Mouse (Mus musculus): Measurements from ENCODE around the gene Gpd1l. TPM values are rescaled to one million over a fixed set of nuclear protein-coding genes. Genes with fewer than 3 reads are reported as not detected.

The Gpd1l gene
- polyA plus RNA-seq, 1 experiment from 2014 or later: 12.0 TPM

DNA sequence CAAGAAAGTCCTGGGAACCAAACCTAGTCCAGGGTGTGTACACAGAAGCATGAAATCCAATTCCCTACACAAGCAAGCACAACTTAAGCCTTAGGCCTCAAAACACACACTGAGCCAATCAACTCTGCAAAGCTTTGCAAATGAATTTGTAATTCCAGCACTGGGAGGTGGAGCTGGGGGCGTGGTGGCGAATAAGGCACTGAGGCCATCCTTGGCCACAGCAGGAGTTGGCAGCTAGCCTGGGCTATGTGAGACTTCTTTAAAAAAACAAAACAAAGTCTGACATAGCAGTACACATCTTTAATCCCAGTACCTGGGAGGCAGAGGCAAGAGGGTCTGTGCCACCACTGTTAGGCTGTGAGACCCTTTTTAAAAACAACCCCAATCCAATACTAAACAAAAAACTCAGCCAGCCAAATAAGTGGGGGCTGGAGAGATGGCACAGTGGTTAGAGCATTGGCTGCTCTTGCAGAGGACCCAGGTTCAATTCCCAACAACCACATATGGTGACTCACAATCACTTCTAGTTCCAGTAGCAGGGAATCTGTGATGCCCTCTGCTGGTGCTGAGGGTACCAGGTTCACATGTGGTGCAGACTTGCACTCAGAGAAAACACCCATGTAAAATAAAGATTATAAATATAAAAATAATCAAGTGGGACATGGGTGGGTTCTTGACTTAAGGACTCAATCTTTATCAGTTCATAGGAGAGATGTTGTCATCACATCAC, 12.3 kb downstream of the Gpd1l start:
- H3K4me3 ChIP-seq (ENCODE audit: low read depth, low read length): no peak overlapping the region
- no peaks in the 10 kb centered on the region for H3K9me3 ChIP-seq (ENCODE audit: control insufficient read depth, low read length)
- WGBS: 97% methylated on average over 2 of the region's 2 CpGs
- no peaks in the 10 kb centered on the region for H3K4me1 ChIP-seq (ENCODE audit: control insufficient read depth, insufficient read depth, low read length)
- no peak overlapping the region for H3K27ac ChIP-seq (ENCODE audit: low read depth, low read length)
- no peaks in the 10 kb centered on the region for H3K27me3 ChIP-seq (ENCODE audit: control insufficient read depth, insufficient read depth, low read length)
- H3K9ac ChIP-seq (ENCODE audit: low read length): no peak overlapping the region
- no peaks in the 10 kb centered on the region for H3K36me3 ChIP-seq (ENCODE audit: control insufficient read depth, insufficient read depth, low read length)
- ATAC-seq (ENCODE audit: insufficient read depth, low FRiP score, low TSS enrichment) (no peak), DNase-seq (ENCODE audit: low spot score) (no peak)
- H3K4me2 ChIP-seq (ENCODE audit: low read depth): no peak overlapping the region

DNA sequence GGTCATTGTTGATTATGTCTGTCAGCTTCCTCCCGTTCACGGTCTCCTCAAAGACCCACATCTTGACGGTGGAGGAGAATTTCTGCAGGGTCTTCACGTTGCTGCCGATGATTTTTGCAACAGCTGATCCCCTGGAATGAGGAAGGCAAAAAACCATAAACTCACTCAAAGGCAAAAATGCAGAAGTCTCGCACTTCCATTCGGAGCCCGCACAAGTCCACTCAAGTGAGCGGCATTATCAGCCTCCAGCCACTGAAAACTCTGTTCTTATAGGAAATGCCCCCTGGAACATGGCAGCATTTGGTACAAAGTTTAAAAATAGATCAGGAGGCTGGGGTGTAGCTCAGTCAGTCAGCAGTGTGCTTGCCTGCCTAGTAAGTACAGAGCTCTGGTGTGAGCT, 13.2 kb downstream of the Gpd1l start:
- ATAC-seq (ENCODE audit: insufficient read depth, low FRiP score, low TSS enrichment): no peak
- no peak for DNase-seq (ENCODE audit: low spot score)
- H3K4me2 ChIP-seq (ENCODE audit: low read depth): no peak overlapping the region
- no peak overlapping the region for H3K27ac ChIP-seq (ENCODE audit: low read depth, low read length)
- H3K4me1 ChIP-seq (ENCODE audit: control insufficient read depth, insufficient read depth, low read length): no peaks in the 10 kb centered on the region
- H3K9ac ChIP-seq (ENCODE audit: low read length): no peak overlapping the region
- WGBS: 92% methylated on average over 9 of the region's 9 CpGs
- no peaks in the 10 kb centered on the region for H3K9me3 ChIP-seq (ENCODE audit: control insufficient read depth, low read length)
- no peaks in the 10 kb centered on the region for H3K36me3 ChIP-seq (ENCODE audit: control insufficient read depth, insufficient read depth, low read length)
- H3K27me3 ChIP-seq (ENCODE audit: control insufficient read depth, insufficient read depth, low read length): no peaks in the 10 kb centered on the region
- H3K4me3 ChIP-seq (ENCODE audit: low read depth, low read length): no peak overlapping the region

DNA sequence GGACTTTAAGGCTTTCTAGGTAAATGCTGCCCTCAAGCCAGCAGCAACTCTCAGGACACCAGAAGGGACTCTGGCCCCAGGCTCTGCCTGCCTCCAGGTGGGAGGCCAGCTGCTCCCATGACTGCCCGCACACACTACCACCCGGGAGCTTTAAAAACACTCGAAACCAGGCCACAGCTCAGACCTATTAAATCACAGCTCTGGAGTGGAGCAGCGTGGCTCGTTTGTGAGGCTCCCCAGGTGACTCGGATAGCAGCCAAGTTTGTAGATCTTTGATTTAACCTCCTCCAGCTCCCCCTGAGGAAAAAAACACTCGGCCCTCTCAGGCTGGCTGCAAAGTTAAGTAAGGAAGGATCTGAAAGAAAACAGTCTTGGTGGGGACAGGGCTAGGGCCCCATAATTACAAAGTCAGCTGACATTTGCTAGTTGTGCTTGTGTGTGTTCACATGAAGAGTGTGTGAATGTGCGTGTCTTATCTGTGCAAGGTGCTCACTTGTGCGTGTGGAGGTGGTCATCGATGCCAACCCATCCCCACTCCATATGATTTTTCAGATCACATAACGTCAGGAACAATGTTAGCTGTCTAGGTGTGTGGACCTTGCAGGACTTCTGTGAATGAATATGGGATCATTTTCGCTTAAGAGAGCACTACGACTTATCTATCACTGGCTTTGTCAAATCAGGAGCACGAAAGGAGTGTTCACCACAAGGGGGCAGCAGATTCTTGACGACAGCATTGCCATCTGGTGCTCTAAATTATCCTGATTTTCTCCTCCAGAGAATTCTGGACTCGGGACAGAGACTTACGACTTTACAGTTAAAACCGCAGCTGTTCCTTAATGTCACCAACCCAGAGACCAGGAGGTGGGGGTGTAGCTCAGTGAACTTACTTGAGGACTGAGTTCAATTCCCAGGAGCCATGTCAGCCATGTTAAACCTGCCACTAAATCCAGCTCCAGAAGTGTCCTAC, 20.8 kb downstream of the Gpd1l start:
- ATAC-seq (ENCODE audit: insufficient read depth, low FRiP score, low TSS enrichment) (peak; percentile 55; the same call in 1 of the 2 replicates), DNase-seq (ENCODE audit: low spot score) (peak; percentile 79)
- 50% methylated on average over 18 of the region's 18 CpGs for WGBS
- H3K9ac ChIP-seq (ENCODE audit: low read length): no peak overlapping the region
- no peak overlapping the region for H3K4me2 ChIP-seq (ENCODE audit: low read depth)
- H3K9me3 ChIP-seq (ENCODE audit: control insufficient read depth, low read length): no peaks in the 10 kb centered on the region
- H3K36me3 ChIP-seq (ENCODE audit: control insufficient read depth, insufficient read depth, low read length): no peaks in the 10 kb centered on the region
- H3K4me1 ChIP-seq (ENCODE audit: control insufficient read depth, insufficient read depth, low read length): no peaks in the 10 kb centered on the region
- no peak overlapping the region for H3K27ac ChIP-seq (ENCODE audit: low read depth, low read length)
- no peaks in the 10 kb centered on the region for H3K27me3 ChIP-seq (ENCODE audit: control insufficient read depth, insufficient read depth, low read length)
- no peak overlapping the region for H3K4me3 ChIP-seq (ENCODE audit: low read depth, low read length)

DNA sequence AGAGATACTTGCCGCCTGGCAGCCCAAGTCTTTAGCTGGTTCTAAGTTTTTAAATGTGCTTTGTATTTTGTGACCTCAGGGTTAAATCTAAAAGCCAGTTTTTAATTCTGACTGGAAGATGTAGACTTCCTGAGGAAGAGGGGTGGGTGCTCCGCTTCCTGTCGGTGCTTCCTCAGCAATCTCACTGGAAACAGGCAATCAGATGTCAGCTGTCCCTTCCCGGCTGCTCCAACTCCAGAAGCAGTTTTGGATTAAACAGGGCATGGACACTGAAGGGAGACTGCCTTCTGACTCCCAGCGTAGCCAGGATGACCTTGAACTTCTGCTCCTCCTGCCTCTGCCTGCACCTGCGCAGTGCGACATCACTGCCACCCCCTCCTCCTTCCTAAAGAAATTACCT, 26.3 kb downstream of the Gpd1l start:
- Histone ChIP-seq H3K9me3 (ENCODE audit: control insufficient read depth, low read length) (no peaks in the 10 kb centered on the region), H3K4me1 (ENCODE audit: control insufficient read depth, insufficient read depth, low read length) (no peaks in the 10 kb centered on the region), H3K4me2 (ENCODE audit: low read depth) (no peak overlapping the region), H3K27me3 (ENCODE audit: control insufficient read depth, insufficient read depth, low read length) (no peaks in the 10 kb centered on the region), H3K4me3 (ENCODE audit: low read depth, low read length) (no peak overlapping the region), H3K36me3 (ENCODE audit: control insufficient read depth, insufficient read depth, low read length) (no peaks in the 10 kb centered on the region), H3K27ac (ENCODE audit: low read depth, low read length) (no peak overlapping the region), H3K9ac (ENCODE audit: low read length) (no peak overlapping the region)
- DNase-seq (ENCODE audit: low spot score) (no peak), ATAC-seq (ENCODE audit: insufficient read depth, low FRiP score, low TSS enrichment) (no peak)
- WGBS: 73% methylated on average over 7 of the region's 7 CpGs

DNA sequence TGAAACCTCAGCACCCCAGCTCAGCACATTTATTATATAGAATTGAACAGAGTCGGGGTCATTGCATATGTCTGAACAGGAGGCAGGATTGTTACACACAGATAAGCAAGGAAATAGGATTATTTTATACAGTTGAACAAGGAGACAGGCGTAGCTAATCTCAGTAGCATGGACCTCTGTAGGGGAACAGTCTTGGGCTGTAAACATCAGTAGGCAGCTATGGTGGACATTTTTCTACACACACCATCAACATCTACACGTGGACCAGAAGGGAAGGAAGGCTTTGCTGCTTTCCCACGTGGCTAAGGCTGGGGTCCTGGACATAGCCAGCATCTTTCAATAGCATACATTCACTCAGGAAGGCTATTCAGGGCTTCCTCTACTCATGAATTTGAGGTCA, 37.9 kb downstream of the Gpd1l start:
- Histone ChIP-seq H3K27me3 (ENCODE audit: control insufficient read depth, insufficient read depth, low read length) (no peaks in the 10 kb centered on the region), H3K4me2 (ENCODE audit: low read depth) (no peak overlapping the region), H3K27ac (ENCODE audit: low read depth, low read length) (no peak overlapping the region), H3K9ac (ENCODE audit: low read length) (no peak overlapping the region), H3K9me3 (ENCODE audit: control insufficient read depth, low read length) (no peaks in the 10 kb centered on the region; the same call in 1 of the 2 replicates), H3K36me3 (ENCODE audit: control insufficient read depth, insufficient read depth, low read length) (no peaks in the 10 kb centered on the region), H3K4me1 (ENCODE audit: control insufficient read depth, insufficient read depth, low read length) (no peaks in the 10 kb centered on the region), H3K4me3 (ENCODE audit: low read depth, low read length) (no peak overlapping the region)
- ATAC-seq (ENCODE audit: insufficient read depth, low FRiP score, low TSS enrichment): no peak
- 80% methylated on average over 4 of the region's 4 CpGs for WGBS
- no peak for DNase-seq (ENCODE audit: low spot score)

DNA sequence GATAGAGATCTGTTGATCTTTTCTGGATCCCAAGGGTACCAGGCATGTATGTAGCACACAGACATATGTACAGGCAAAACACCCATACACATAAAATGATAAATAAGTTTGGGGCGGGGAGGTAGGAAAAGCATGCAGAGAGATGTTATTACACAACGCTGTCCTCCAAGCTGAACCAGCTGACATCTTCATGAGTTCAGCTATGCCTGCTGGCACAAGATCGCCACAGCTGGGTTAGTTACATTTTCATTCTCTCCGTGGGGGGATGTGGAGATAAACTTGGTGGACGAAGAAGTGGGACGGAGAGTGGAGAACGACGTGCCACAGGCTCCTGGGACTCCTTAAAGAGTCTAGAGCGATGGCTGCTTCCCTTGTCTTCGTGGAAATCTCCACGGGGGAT, 40.8 kb downstream of the Gpd1l start:
- H3K36me3 ChIP-seq (ENCODE audit: control insufficient read depth, insufficient read depth, low read length): no peaks in the 10 kb centered on the region
- H3K9ac ChIP-seq (ENCODE audit: low read length): no peak overlapping the region
- 89% methylated on average over 11 of the region's 11 CpGs for whole genome bisulfite sequencing
- H3K9me3 ChIP-seq (ENCODE audit: control insufficient read depth, low read length): no peaks in the 10 kb centered on the region; the same call in 1 of the 2 replicates
- H3K27me3 ChIP-seq (ENCODE audit: control insufficient read depth, insufficient read depth, low read length): no peaks in the 10 kb centered on the region
- H3K4me1 ChIP-seq (ENCODE audit: control insufficient read depth, insufficient read depth, low read length): no peaks in the 10 kb centered on the region
- H3K4me2 ChIP-seq (ENCODE audit: low read depth): no peak overlapping the region
- no peak overlapping the region for H3K27ac ChIP-seq (ENCODE audit: low read depth, low read length)
- H3K4me3 ChIP-seq (ENCODE audit: low read depth, low read length): no peak overlapping the region
- DNase-seq (ENCODE audit: low spot score) (no peak), ATAC-seq (ENCODE audit: insufficient read depth, low FRiP score, low TSS enrichment) (no peak)

DNA sequence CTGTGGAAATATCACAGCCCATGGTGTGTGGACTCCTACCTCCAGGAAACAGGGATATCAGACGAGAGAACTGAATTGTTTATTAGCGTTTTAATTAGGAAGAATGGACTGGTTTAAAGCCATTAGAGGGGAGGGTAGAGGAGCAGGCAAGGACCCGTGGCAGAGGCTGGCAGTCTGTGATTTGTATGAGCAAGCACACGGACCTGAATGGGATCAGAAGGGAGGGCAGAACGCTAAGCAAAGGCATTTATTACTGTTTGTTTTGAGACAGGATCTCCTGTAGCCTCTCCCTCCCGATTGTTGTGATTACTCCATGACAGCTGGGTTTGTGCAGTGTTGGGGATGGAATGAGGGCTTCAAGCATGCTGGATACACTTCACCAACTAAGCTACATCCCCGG, 43.4 kb downstream of the Gpd1l start:
- H3K9me3 ChIP-seq (ENCODE audit: control insufficient read depth, low read length): no peaks in the 10 kb centered on the region; the same call in 1 of the 2 replicates

DNA sequence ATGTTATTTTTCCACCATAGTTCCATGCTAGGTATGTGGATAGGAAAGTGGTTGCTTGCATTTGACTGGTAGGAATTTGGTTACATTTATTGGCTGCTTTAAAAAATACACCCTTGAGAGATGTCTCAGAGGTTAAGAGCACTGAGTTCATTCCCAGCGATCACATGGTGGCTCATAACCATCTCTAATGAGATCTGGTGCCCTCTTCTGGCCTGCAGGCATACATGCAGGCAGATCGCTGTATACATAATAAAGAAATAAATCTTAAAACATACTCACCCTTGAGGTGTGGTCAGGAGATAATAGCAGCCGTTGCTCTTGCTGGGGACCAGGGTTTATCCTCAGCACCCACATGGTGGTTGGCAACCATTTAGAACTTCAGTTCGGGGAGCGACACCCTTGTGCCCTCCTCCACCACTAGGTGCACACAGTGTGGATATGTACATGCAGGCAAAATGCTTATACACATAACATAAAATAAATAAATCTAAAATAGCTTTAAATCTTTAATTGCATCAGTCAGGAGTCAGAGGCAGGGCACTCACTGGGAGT, 44.9 kb downstream of the Gpd1l start:
- WGBS: 88% methylated on average over 5 of the region's 5 CpGs
- Histone ChIP-seq H3K36me3 (ENCODE audit: control insufficient read depth, insufficient read depth, low read length) (no peaks in the 10 kb centered on the region), H3K9me3 (ENCODE audit: control insufficient read depth, low read length) (no peaks in the 10 kb centered on the region), H3K4me2 (ENCODE audit: low read depth) (no peak overlapping the region), H3K27me3 (ENCODE audit: control insufficient read depth, insufficient read depth, low read length) (no peaks in the 10 kb centered on the region), H3K9ac (ENCODE audit: low read length) (no peak overlapping the region), H3K4me1 (ENCODE audit: control insufficient read depth, insufficient read depth, low read length) (no peaks in the 10 kb centered on the region), H3K27ac (ENCODE audit: low read depth, low read length) (no peak overlapping the region), H3K4me3 (ENCODE audit: low read depth, low read length) (no peak overlapping the region)
- DNase-seq (ENCODE audit: low spot score) (no peak), ATAC-seq (ENCODE audit: insufficient read depth, low FRiP score, low TSS enrichment) (no peak)

More for the DNA sequence above, 43.4 kb downstream of the Gpd1l start:
- H3K27me3 ChIP-seq (ENCODE audit: control insufficient read depth, insufficient read depth, low read length): no peaks in the 10 kb centered on the region
- no peaks in the 10 kb centered on the region for H3K4me1 ChIP-seq (ENCODE audit: control insufficient read depth, insufficient read depth, low read length)
- H3K36me3 ChIP-seq (ENCODE audit: control insufficient read depth, insufficient read depth, low read length): no peaks in the 10 kb centered on the region
- no peak overlapping the region for H3K4me3 ChIP-seq (ENCODE audit: low read depth, low read length)
- no peak for DNase-seq (ENCODE audit: low spot score)
- H3K27ac ChIP-seq (ENCODE audit: low read depth, low read length): no peak overlapping the region
- 31% methylated on average over 7 of the region's 7 CpGs for WGBS
- no peak overlapping the region for H3K4me2 ChIP-seq (ENCODE audit: low read depth)
- no peak overlapping the region for H3K9ac ChIP-seq (ENCODE audit: low read length)
- ATAC-seq (ENCODE audit: insufficient read depth, low FRiP score, low TSS enrichment): no peak

Measured in neural tube, embryonic 11.5 days (tissue).